In genomic region chr9:60837449-60838141, GRCm38 (mm10) we compare ENCODE assay signal across 8 mouse cellular contexts. TPM values are rescaled to one million over a fixed set of nuclear protein-coding genes. Genes with fewer than 3 reads are reported as not detected.
DNase-seq lines count a peak whose midpoint lies in the region; ATAC-seq and TF ChIP-seq lines count a peak whose summit lies in the region.

No protein-coding gene starts in this region.

- no peaks in the 10 kb centered on the region for H3K36me3 ChIP-seq in liver, adult 2 months (ENCODE audit: control insufficient read depth, insufficient read depth, low read length)
- no peaks in the 10 kb centered on the region for H3K36me3 ChIP-seq in intestine, embryonic 15.5 days
- no peaks in the 10 kb centered on the region for H3K36me3 ChIP-seq in lung, embryonic 15.5 days

- H3K9me3 ChIP-seq in intestine, embryonic 15.5 days, result no peaks in the 10 kb centered on the region
- H3K9me3 ChIP-seq in lung, embryonic 15.5 days, result no peaks in the 10 kb centered on the region

- 70% methylated on average over 20 of the region's 20 CpGs for WGBS in liver, adult 2 months
- WGBS in intestine, embryonic 15.5 days, result 19% methylated on average over 20 of the region's 20 CpGs
- WGBS in lung, embryonic 15.5 days, result 11% methylated on average over 20 of the region's 20 CpGs

- H3K27me3 ChIP-seq in liver, adult 2 months (ENCODE audit: control insufficient read depth, insufficient read depth, low read length), result no peaks in the 10 kb centered on the region
- H3K27me3 ChIP-seq in intestine, embryonic 15.5 days (replicated peaks), result no peaks in the 10 kb centered on the region
- H3K27me3 ChIP-seq in lung, embryonic 15.5 days, result no peaks in the 10 kb centered on the region

- H3K79me2 ChIP-seq in liver, adult 2 months (ENCODE audit: control insufficient read depth, insufficient read depth, low read length), result no peaks in the 10 kb centered on the region

- H3K4me2 ChIP-seq in intestine, embryonic 15.5 days (replicated peaks), result peak overlapping the region; percentile 52
- H3K4me2 ChIP-seq in lung, embryonic 15.5 days, result peak overlapping the region; percentile 46

- TF ChIP-seq POLR2A in liver, adult 2 months (IDR thresholded peaks at IDR 0.05; ENCODE audit: extremely low read depth, insufficient read depth, low read length), result no peak

- peaks cover 2% of the 10 kb centered on the region; the same call in 1 of the 2 replicates for H3K4me1 ChIP-seq in liver, adult 2 months (ENCODE audit: control insufficient read depth, insufficient read depth, low read length)
- peaks cover 37% of the 10 kb centered on the region for H3K4me1 ChIP-seq in intestine, embryonic 15.5 days (replicated peaks)
- peaks cover 42% of the 10 kb centered on the region for H3K4me1 ChIP-seq in lung, embryonic 15.5 days

- H3K4me3 ChIP-seq in liver, adult 2 months (ENCODE audit: insufficient read depth, low read depth, low read length), result peak overlapping the region; percentile 5; the same call in 1 of the 2 replicates
- H3K4me3 ChIP-seq in intestine, embryonic 15.5 days (replicated peaks), result peak overlapping the region; percentile 16
- peak overlapping the region; percentile 15 for H3K4me3 ChIP-seq in lung, embryonic 15.5 days

- DNase-seq in liver, adult 2 months (ENCODE audit: extremely low read depth, low read depth, low spot score), result no peak
- no peak for DNase-seq in liver
- DNase-seq in gonadal fat pad, adult 2 months (ENCODE audit: low read depth), result peak; percentile 49
- DNase-seq in retina, postnatal 1 day, result peak; percentile 53
- no peak for DNase-seq in frontal cortex, postnatal 10 days (ENCODE audit: low spot score in 2 of 2)
- no peak for DNase-seq in ovary, postnatal 36 days (ENCODE audit: low spot score)

- peak overlapping the region; percentile 38; the same call in 1 of the 2 replicates for H3K9ac ChIP-seq in liver, adult 2 months (ENCODE audit: low read depth, low read length)
- no peak overlapping the region for H3K9ac ChIP-seq in intestine, embryonic 15.5 days
- H3K9ac ChIP-seq in lung, embryonic 15.5 days, result peak overlapping the region; percentile 5; the same call in 1 of the 2 replicates

- peak; percentile 51 for ATAC-seq in intestine, embryonic 15.5 days
- ATAC-seq in lung, embryonic 15.5 days (ENCODE audit: borderline replicate concordance, extremely low read depth, low FRiP score, low TSS enrichment), result peak; percentile 31; the same call in 1 of the 2 replicates

- H3K27ac ChIP-seq in liver, adult 2 months (replicated peaks; ENCODE audit: insufficient read depth, low read depth, low read length), result peak overlapping the region; percentile 40
- H3K27ac ChIP-seq in intestine, embryonic 15.5 days, result peak overlapping the region; percentile 73
- peak overlapping the region; percentile 78 for H3K27ac ChIP-seq in lung, embryonic 15.5 days

- no peak for TF ChIP-seq CTCF in liver, adult 2 months (IDR thresholded peaks at IDR 0.05; ENCODE audit: low read depth, low read length)

RNA-seq across cellular contexts. Expression of gene Uaca, which starts 43.3 kb away (rescaled TPM):
- 3.5 and 3.7 TPM in 2 replicates for total RNA-seq in liver, adult 2 months (2014; rRNA removed)
- 1.7 and 2.0 TPM in 2 replicates for polyA plus RNA-seq in liver, adult 2 months (2012; rRNA removed)
- 8.2 and 10.2 TPM in 2 replicates for polyA plus RNA-seq in gonadal fat pad, adult 2 months (2012; rRNA removed)
- 56.3 and 58.8 TPM in 2 replicates for polyA plus RNA-seq in intestine, embryonic 15.5 days (2015; fragmentation: Nextera tagmentation; extraction: Ambion mirVana)
- polyA plus RNA-seq in lung, embryonic 15.5 days (2015; fragmentation: Nextera tagmentation; extraction: Ambion mirVana), result 33.1 and 34.9 TPM in 2 replicates

Comparison
In these comparisons a context has a peak if more than half of its experiments do, and no peak if none do; other contexts are left out.
1. DNase-seq: peak in gonadal fat pad, adult 2 months (single experiment) and retina, postnatal 1 day (single experiment); none in liver, adult 2 months (single experiment), liver (single experiment), frontal cortex, postnatal 10 days (0 of 2) and ovary, postnatal 36 days (single experiment).
2. Peak in every context shown above with its lines, with median percentiles within 50 percentile points of each other: H3K27ac ChIP-seq and H3K4me3 ChIP-seq.